Mouse (Mus musculus) MEL (cell line): Measurements from ENCODE around the gene Rab22a. TPM values are rescaled to one million over a fixed set of nuclear protein-coding genes. Genes with fewer than 3 reads are reported as not detected.

ENCODE experiments used
- DNase-seq: peaks from one replicate; pipeline ENCODE4 v3.0.0; 2011; ENCODE audit warnings: low read depth, low spot score
- H3K27ac ChIP-seq: 2 replicates; pipeline ENCODE4 v1.5.1; 2012; ENCODE audit warnings: low read depth, mild to moderate bottlenecking, control low read depth, low read length, moderate library complexity; ENCODE audit not compliant: control insufficient read depth
- H3K27me3 ChIP-seq, 2 experiments: fragments of 150-350 bp in 1 of 2; sonication (generic) in 1 of 2; 2 replicates each; pipeline ENCODE4 v1.6.1; 2012; ENCODE audit warnings: low read length in 2 of 2, mild to moderate bottlenecking in 2 of 2, improper control_type of control experiment in 1 of 2, moderate library complexity in 1 of 2; ENCODE audit not compliant: insufficient read depth in 2 of 2, control insufficient read depth in 1 of 2
- H3K36me3 ChIP-seq, 2 experiments: 2 replicates each; pipeline ENCODE4 v1.6.1; 2012 to 2014; ENCODE audit warnings: low read length in 2 of 2, improper control_type of control experiment in 1 of 2, inconsistent platforms in 1 of 2, mild to moderate bottlenecking in 1 of 2; ENCODE audit not compliant: insufficient read depth in 2 of 2, control insufficient read depth in 1 of 2
- H3K4me1 ChIP-seq, 2 experiments: fragments of 150-350 bp in 1 of 2; sonication (generic) in 1 of 2; 2 replicates each; pipeline ENCODE4 v1.6.1; 2012; ENCODE audit warnings: low read length in 2 of 2, improper control_type of control experiment in 1 of 2, mild to moderate bottlenecking in 1 of 2; ENCODE audit not compliant: insufficient read depth in 2 of 2, control insufficient read depth in 1 of 2
- H3K4me3 ChIP-seq, 2 experiments: fragments of 150-350 bp in 1 of 2; sonication (generic) in 1 of 2; 2 replicates each; pipeline ENCODE4 v1.5.1; 2012; ENCODE audit warnings: low read depth in 2 of 2, low read length in 2 of 2, mild to moderate bottlenecking in 2 of 2, moderate library complexity in 2 of 2, control low read depth in 1 of 2, improper control_type of control experiment in 1 of 2; ENCODE audit not compliant: control insufficient read depth in 1 of 2, insufficient read depth in 1 of 2
- H3K79me2 ChIP-seq: 2 replicates; pipeline ENCODE4 v1.6.1; 2012; ENCODE audit warnings: mild to moderate bottlenecking, low read length, moderate library complexity; ENCODE audit not compliant: control insufficient read depth, poor library complexity, insufficient read depth
- H3K9ac ChIP-seq: 2 replicates; pipeline ENCODE4 v1.6.1; 2012; ENCODE audit warnings: low read depth, mild to moderate bottlenecking, control low read depth, low read length, moderate library complexity; ENCODE audit not compliant: control insufficient read depth, poor library complexity, severe bottlenecking
- H3K9me3 ChIP-seq: fragments of 150-350 bp; sonication (generic); replicated peaks from 2 replicates; pipeline ENCODE4 v1.6.1; 2012; ENCODE audit warnings: mild to moderate bottlenecking, low read length, improper control_type of control experiment, moderate library complexity; ENCODE audit not compliant: insufficient read depth
- BHLHE40 ChIP-seq: IDR thresholded peaks from 2 replicates; pipeline ENCODE4 v1.6.1; 2012; ENCODE audit warnings: low read depth, mild to moderate bottlenecking, inconsistent platforms, low read length, improper control_type of control experiment, borderline replicate concordance
- CHD1 ChIP-seq: IDR thresholded peaks from 2 replicates; pipeline ENCODE4 v1.6.1; 2012; ENCODE audit warnings: low read depth, mild to moderate bottlenecking, inconsistent platforms, low read length, improper control_type of control experiment
- EP300 ChIP-seq, 2 experiments: IDR thresholded peaks; 2 replicates each; pipeline ENCODE4 v1.6.1; 2011; ENCODE audit warnings: improper control_type of control experiment in 2 of 2, low read length in 2 of 2, low read depth in 1 of 2, mild to moderate bottlenecking in 1 of 2
- ETS1 ChIP-seq: IDR thresholded peaks from 2 replicates; pipeline ENCODE4 v1.6.1; 2012; ENCODE audit warnings: low read depth, mild to moderate bottlenecking, inconsistent platforms, low read length, improper control_type of control experiment, moderate library complexity
- GABPA ChIP-seq: IDR thresholded peaks from 2 replicates; pipeline ENCODE4 v1.6.1; 2012; ENCODE audit warnings: low read depth, mild to moderate bottlenecking, inconsistent platforms, low read length, improper control_type of control experiment, moderate library complexity
- GATA1 ChIP-seq: IDR thresholded peaks from 2 replicates; pipeline ENCODE4 v1.6.1; 2011; ENCODE audit warnings: low read depth, low read length, improper control_type of control experiment
- JUND ChIP-seq: IDR thresholded peaks from 2 replicates; pipeline ENCODE4 v1.6.1; 2011; ENCODE audit warnings: low read depth, mild to moderate bottlenecking, improper control_type of control experiment, low read length
- MAFK ChIP-seq: IDR thresholded peaks from 2 replicates; pipeline ENCODE4 v1.6.1; 2011; ENCODE audit warnings: low read depth, mild to moderate bottlenecking, low read length, improper control_type of control experiment, borderline replicate concordance
- MAZ ChIP-seq: IDR thresholded peaks from 2 replicates; pipeline ENCODE4 v1.6.1; 2012; ENCODE audit warnings: low read depth, mild to moderate bottlenecking, inconsistent platforms, low read length, improper control_type of control experiment
- MEF2A ChIP-seq: IDR thresholded peaks from 2 replicates; pipeline ENCODE4 v1.6.1; 2014; ENCODE audit warnings: low read depth, mild to moderate bottlenecking, inconsistent platforms, low read length, improper control_type of control experiment; ENCODE audit not compliant: poor library complexity, insufficient replicate concordance, severe bottlenecking; ENCODE audit errors: extremely low read depth
- MXI1 ChIP-seq: IDR thresholded peaks from 2 replicates; pipeline ENCODE4 v1.6.1; 2011; ENCODE audit warnings: mild to moderate bottlenecking, low read depth, low read length, improper control_type of control experiment
- MYB ChIP-seq: IDR thresholded peaks from 2 replicates; pipeline ENCODE4 v1.6.1; 2011; ENCODE audit warnings: mild to moderate bottlenecking, low read depth, low read length, improper control_type of control experiment
- MYC ChIP-seq: IDR thresholded peaks from 2 replicates; pipeline ENCODE4 v1.6.1; 2011; ENCODE audit warnings: low read depth, mild to moderate bottlenecking, low read length, improper control_type of control experiment, moderate library complexity
- NELFE ChIP-seq: IDR thresholded peaks from 2 replicates; pipeline ENCODE4 v1.6.1; 2011; ENCODE audit warnings: low read depth, low read length, improper control_type of control experiment
- NRF1 ChIP-seq: IDR thresholded peaks from 2 replicates; pipeline ENCODE4 v1.6.1; 2014; ENCODE audit warnings: low read depth, mild to moderate bottlenecking, inconsistent platforms, low read length, improper control_type of control experiment, moderate library complexity; ENCODE audit not compliant: poor library complexity, insufficient read depth, severe bottlenecking
- TAL1 ChIP-seq: IDR thresholded peaks from 2 replicates; pipeline ENCODE4 v1.6.1; 2012; ENCODE audit warnings: mild to moderate bottlenecking, inconsistent platforms, low read length, moderate library complexity, mixed read lengths
- TBP ChIP-seq: IDR thresholded peaks from 2 replicates; pipeline ENCODE4 v1.8.0; 2011; ENCODE audit warnings: low read depth, low read length, improper control_type of control experiment
- TCF12 ChIP-seq: IDR thresholded peaks from 2 replicates; pipeline ENCODE4 v1.6.1; 2014; ENCODE audit warnings: low read depth, mild to moderate bottlenecking, inconsistent platforms, low read length, improper control_type of control experiment, moderate library complexity
- UBTF ChIP-seq: IDR thresholded peaks from 2 replicates; pipeline ENCODE4 v1.6.1; 2012; ENCODE audit warnings: low read depth, mild to moderate bottlenecking, inconsistent platforms, low read length, improper control_type of control experiment, moderate library complexity, borderline replicate concordance; ENCODE audit not compliant: insufficient read depth
- USF1 ChIP-seq: IDR thresholded peaks from 2 replicates; pipeline ENCODE4 v1.6.1; 2014; ENCODE audit warnings: low read depth, mild to moderate bottlenecking, inconsistent platforms, low read length, improper control_type of control experiment, moderate library complexity
- ZKSCAN1 ChIP-seq: IDR thresholded peaks from 2 replicates; pipeline ENCODE4 v1.6.1; 2012; ENCODE audit warnings: low read depth, mild to moderate bottlenecking, inconsistent platforms, low read length, improper control_type of control experiment, moderate library complexity
- ZNF384 ChIP-seq: IDR thresholded peaks from 2 replicates; pipeline ENCODE4 v1.6.1; 2012; ENCODE audit warnings: low read depth, mild to moderate bottlenecking, inconsistent platforms, low read length, improper control_type of control experiment
- polyA plus RNA-seq, 2 experiments: library from polyadenylated mRNA; stranded (reverse) in 1 of 2; unstranded in 1 of 2; fragments of >175 nt in 1 of 2; fragments of >200 nt in 1 of 2; gene quantifications; 2 replicates each; pipeline versions ENCODE4 v1.2.1 to v1.2.4; 2012; ENCODE audit warnings: low replicate concordance in 2 of 2, low read depth in 1 of 2; ENCODE audit not compliant: insufficient read length in 2 of 2, insufficient read depth in 1 of 2, missing spikeins in 1 of 2
- total RNA-seq: library from RNA; depleted of rRNA; stranded (reverse); fragments of 300-350 nt; gene quantifications from 2 replicates; pipeline ENCODE4 v1.2.3, GENCODE M21; 2012

The Rab22a gene
- total and polyA plus RNA-seq, 3 experiments = 8.9 to 15.8 TPM; not detected in 1

- Histone ChIP-seq H3K27me3 (no peaks in the 10 kb centered on the region), H3K27ac (no peak overlapping the region), H3K36me3 (no peaks in the 10 kb centered on the region), H3K4me1 (no peaks in the 10 kb centered on the region), H3K4me3 (no peak overlapping the region), H3K79me2 (no peaks in the 10 kb centered on the region), H3K9me3 (no peaks in the 10 kb centered on the region), H3K9ac (no peak overlapping the region)
- no peak for DNase-seq
- no peak for TF ChIP-seq MAFK
- no peak for TF ChIP-seq MAZ
- no peak for TF ChIP-seq ZNF384
- TF ChIP-seq GABPA = no peak
- no peak for TF ChIP-seq UBTF
- no peak for TF ChIP-seq ZKSCAN1
- TF ChIP-seq NELFE = no peak
- no peak for TF ChIP-seq MEF2A
- no peak for TF ChIP-seq TBP
- no peak for TF ChIP-seq EP300 (IDR thresholded peaks at IDR 0.05; ENCODE audit: low read depth in 1 of 2, low read length in 2 of 2)
- TF ChIP-seq MXI1 = no peak
- TF ChIP-seq USF1 = no peak
Observed at GRCm38 (mm10) chr2:173649762-173650161, 9.8 kb upstream of the Rab22a start.

DNA sequence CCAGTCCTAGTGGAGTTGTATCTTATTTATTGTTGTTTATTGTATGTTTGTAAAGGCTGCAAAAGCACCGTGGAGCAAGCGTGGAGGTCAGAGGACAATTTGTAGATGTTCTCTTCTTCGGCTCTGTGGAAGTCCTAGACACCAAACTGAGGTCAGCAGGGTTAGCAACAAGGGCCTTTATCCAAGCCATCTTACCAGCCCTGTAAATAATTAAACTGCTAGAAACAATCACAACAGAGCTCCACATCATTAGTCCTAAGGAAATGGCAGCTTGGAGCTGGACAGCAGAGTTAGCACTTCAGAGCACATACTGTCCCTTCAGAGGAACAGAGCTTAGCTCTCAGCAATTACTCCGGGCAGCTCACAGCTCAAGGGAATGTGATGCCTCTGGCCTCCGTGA is 6.0 kb upstream of the Rab22a start:
- H3K9me3 ChIP-seq = no peaks in the 10 kb centered on the region
- H3K79me2 ChIP-seq = no peaks in the 10 kb centered on the region
- H3K27me3 ChIP-seq = no peaks in the 10 kb centered on the region
- no peak for DNase-seq
- no peak overlapping the region for H3K4me3 ChIP-seq
- no peak overlapping the region for H3K9ac ChIP-seq
- TF ChIP-seq ETS1 (no peak), MYB (no peak), UBTF (no peak), NRF1 (no peak), USF1 (no peak), TCF12 (no peak), GATA1 (no peak), EP300 (IDR thresholded peaks at IDR 0.05; ENCODE audit: low read depth in 1 of 2, low read length in 2 of 2) (no peak), TAL1 (no peak), MEF2A (no peak), JUND (no peak), MAFK (no peak), MYC (no peak), BHLHE40 (no peak), CHD1 (no peak)
- H3K27ac ChIP-seq = no peak overlapping the region
- peaks cover 12 to 14% of the 10 kb centered on the region in 2 experiments for H3K4me1 ChIP-seq
- H3K36me3 ChIP-seq = peaks cover 0 to 17% of the 10 kb centered on the region in 2 experiments; a peak in 2 of 4 replicates
